Comparison of ENCODE assay signal across 21 mouse cellular contexts in genomic region chr8:46721065-46721845, GRCm38 (mm10). TPM values are rescaled to one million over a fixed set of nuclear protein-coding genes. Genes with fewer than 3 reads are reported as not detected.
A peak's percentile ranks its signal among the peaks of the same experiment; 100 is the strongest.
DNase-seq lines count a peak whose midpoint lies in the region; ATAC-seq and TF ChIP-seq lines count a peak whose summit lies in the region.
"Had no signal": no experiment of that assay in that cellular context is flagged by ENCODE, and none has a peak within 500 bp of the region (broad histone marks: within the 10 kb centered on the region; RNA-seq: fewer than 3 reads in every experiment).

No protein-coding gene starts in this region.

- no peaks in the 10 kb centered on the region for H3K27me3 ChIP-seq in intestine, postnatal 0 days (replicated peaks; ENCODE audit: control insufficient read depth, insufficient read depth, low read length)
- no peaks in the 10 kb centered on the region for H3K27me3 ChIP-seq in forebrain, embryonic 14.5 days (replicated peaks; ENCODE audit: control insufficient read depth, insufficient read depth, low read length)
- H3K27me3 ChIP-seq: CH12.LX; lung, embryonic 15.5 days; megakaryocyte, embryonic 14.5 days; neural tube, embryonic 13.5 days had no signal

- 61% methylated on average over 11 of the region's 11 CpGs for WGBS in intestine, postnatal 0 days
- 92% methylated on average over 11 of the region's 11 CpGs for WGBS in forebrain, embryonic 14.5 days

- no peaks in the 10 kb centered on the region for H3K36me3 ChIP-seq in intestine, postnatal 0 days (ENCODE audit: control insufficient read depth, insufficient read depth)
- H3K36me3 ChIP-seq in forebrain, embryonic 14.5 days (ENCODE audit: control insufficient read depth, insufficient read depth, low read length): no peaks in the 10 kb centered on the region
- H3K36me3 ChIP-seq: lung, embryonic 15.5 days; neural tube, embryonic 13.5 days had no signal

- H3K4me1 ChIP-seq in intestine, postnatal 0 days (replicated peaks; ENCODE audit: control insufficient read depth, insufficient read depth, low read length): 0 out of 2 replicates have a peak, but pooled peaks cover 2% of the 10 kb centered on the region
- no peaks in the 10 kb centered on the region for H3K4me1 ChIP-seq in forebrain, embryonic 14.5 days (ENCODE audit: control insufficient read depth, insufficient read depth, low read length)
- H3K4me1 ChIP-seq: lung, embryonic 15.5 days had no signal

- H3K27ac ChIP-seq in intestine, postnatal 0 days (ENCODE audit: low read depth, low read length): no peak overlapping the region
- H3K27ac ChIP-seq in forebrain, embryonic 14.5 days (ENCODE audit: low read depth, low read length): no peak overlapping the region
- H3K27ac ChIP-seq: heart, adult 2 months; hindbrain, postnatal 0 days; kidney, postnatal 0 days; lung, embryonic 15.5 days; neural tube, embryonic 13.5 days had no signal

- no peak overlapping the region for H3K9ac ChIP-seq in intestine, postnatal 0 days (ENCODE audit: low read depth, low read length)
- H3K9ac ChIP-seq in forebrain, embryonic 14.5 days (ENCODE audit: low read length): no peak overlapping the region
- H3K9ac ChIP-seq: lung, embryonic 15.5 days; neural tube, embryonic 13.5 days had no signal

- no peak overlapping the region for H3K4me2 ChIP-seq in intestine, postnatal 0 days (replicated peaks; ENCODE audit: low read depth)
- H3K4me2 ChIP-seq in forebrain, embryonic 14.5 days (ENCODE audit: low read length): no peak overlapping the region
- H3K4me2 ChIP-seq: lung, embryonic 15.5 days; neural tube, embryonic 13.5 days had no signal

- H3K4me3 ChIP-seq in intestine, postnatal 0 days (ENCODE audit: low read depth, low read length): no peak overlapping the region
- no peak overlapping the region for H3K4me3 ChIP-seq in forebrain, embryonic 14.5 days (ENCODE audit: low read depth, low read length)
- H3K4me3 ChIP-seq: heart, adult 2 months; lung, embryonic 15.5 days; megakaryocyte, embryonic 14.5 days; neural tube, embryonic 13.5 days had no signal

- DNase-seq in MN1 (ENCODE audit: low spot score): peak; percentile 38
- peak; percentile 37 for DNase-seq in c-Kit-positive CD71-positive TER-119-negative erythroid progenitor cells, embryonic 14.5 days (ENCODE audit: low read depth)
- DNase-seq in Muller cell, postnatal 12 days (ENCODE audit: inconsistent ontology term): no peak
- no peak for DNase-seq in forebrain, embryonic 14.5 days (ENCODE audit: low spot score)
- no peak for DNase-seq in heart, adult 18-20 months
- DNase-seq in thymus, postnatal 4 days: no peak
- DNase-seq: adrenal gland, postnatal 25 days; cerebellum, adult 18-20 months; embryo, embryonic 11 days; heart, adult 2 months; heart, postnatal 14 days; left cerebral cortex, postnatal 4 days; thymus, postnatal 25 days had no signal

- no peaks in the 10 kb centered on the region for H3K9me3 ChIP-seq in intestine, postnatal 0 days (ENCODE audit: control insufficient read depth)
- no peaks in the 10 kb centered on the region for H3K9me3 ChIP-seq in forebrain, embryonic 14.5 days (replicated peaks; ENCODE audit: control insufficient read depth, low read length)
- H3K9me3 ChIP-seq: lung, embryonic 15.5 days; megakaryocyte, embryonic 14.5 days; neural tube, embryonic 13.5 days had no signal

- TF ChIP-seq CTCF in intestine, postnatal 0 days (IDR thresholded peaks at IDR 0.05; ENCODE audit: low read depth): no peak

- peak; percentile 45 for ATAC-seq in intestine, postnatal 0 days
- ATAC-seq in megakaryocyte progenitor cell, adult 5-6 weeks (replicated peaks; ENCODE audit: poor library complexity): peak; percentile 74
- no peak for ATAC-seq in forebrain, embryonic 14.5 days
- ATAC-seq: hindbrain, postnatal 0 days had no signal

RNA-seq across cellular contexts. Expression of gene Irf2, which starts 18.3 kb away (rescaled TPM):
- polyA plus RNA-seq in intestine, postnatal 0 days (2015; fragmentation: Nextera tagmentation; extraction: Ambion mirVana): 43.3 and 46.2 TPM in 2 replicates
- total RNA-seq in megakaryocyte progenitor cell, adult 5-6 weeks (2015): 56.6 and 58.9 TPM in 2 replicates
- total RNA-seq in megakaryocyte progenitor cell, adult 5-6 weeks (2017): 11.9 and 28.5 TPM in 2 replicates
- 6.2 and 8.4 TPM in 2 replicates for polyA plus RNA-seq in forebrain, embryonic 14.5 days (2014; fragmentation: Nextera tagmentation; extraction: Ambion mirVana)
- total RNA-seq in heart, adult 18-20 months (2021): 10 to 100 TPM; 31.2 to 40.1 TPM

Comparison
In these comparisons a context has a peak if more than half of its experiments do, and no peak if none do; other contexts are left out.
1. DNase-seq: peak in MN1 (single experiment) and c-Kit-positive CD71-positive TER-119-negative erythroid progenitor cells, embryonic 14.5 days (single experiment); none in Muller cell, postnatal 12 days (single experiment), forebrain, embryonic 14.5 days (single experiment), heart, adult 18-20 months (0 of 2) and thymus, postnatal 4 days (single experiment).